Mouse (Mus musculus) myocyte (in vitro differentiated cells): ENCODE results near the gene Brf1. TPM values are rescaled to one million over a fixed set of nuclear protein-coding genes. Genes with fewer than 3 reads are reported as not detected.

ENCODE experiments used
- H3K27me3 ChIP-seq: one replicate; pipeline ENCODE4 v1.6.1; 2011; ENCODE audit not compliant: control insufficient read depth, insufficient read depth, insufficient read length
- H3K36me3 ChIP-seq: one replicate; pipeline ENCODE4 v1.6.1; 2011; ENCODE audit not compliant: control insufficient read depth, insufficient read depth
- H3K4me2 ChIP-seq: one replicate; pipeline ENCODE4 v1.6.1; 2011; ENCODE audit warnings: low read depth, control low read depth
- H3K4me3 ChIP-seq: one replicate; pipeline ENCODE4 v1.5.1; 2011; ENCODE audit warnings: mild to moderate bottlenecking, control low read depth, moderate library complexity
- H3K79me2 ChIP-seq: one replicate; pipeline ENCODE4 v1.6.1; 2011; ENCODE audit not compliant: control insufficient read depth, insufficient read depth
- H3ac ChIP-seq: one replicate; pipeline ENCODE4 v1.6.1; 2011; ENCODE audit not compliant: control insufficient read depth, insufficient read length
- CEBPB ChIP-seq: IDR thresholded peaks from 2 replicates; pipeline ENCODE4 v1.6.1; 2011; ENCODE audit warnings: mild to moderate bottlenecking, moderate library complexity; ENCODE audit not compliant: poor library complexity, insufficient read depth, severe bottlenecking
- E2F4 ChIP-seq: IDR thresholded peaks from one replicate; pipeline ENCODE4 v1.6.1; 2011; ENCODE audit warnings: mild to moderate bottlenecking, control low read depth, moderate library complexity; ENCODE audit not compliant: insufficient read depth
- MAX ChIP-seq: IDR thresholded peaks from one replicate; pipeline ENCODE4 v1.6.1; 2011; ENCODE audit warnings: low read depth, mild to moderate bottlenecking, control low read depth
- MYOD1 ChIP-seq, 3 experiments: IDR thresholded peaks; one replicate each; pipeline ENCODE4 v1.6.1; 2011; ENCODE audit warnings: control low read depth in 2 of 3, low read depth in 2 of 3, mild to moderate bottlenecking in 2 of 3, moderate library complexity in 1 of 3; ENCODE audit not compliant: insufficient read length in 2 of 3, control insufficient read depth in 1 of 3
- MYOG ChIP-seq, 3 experiments: IDR thresholded peaks; one replicate each; pipeline ENCODE4 v1.6.1; 2011; ENCODE audit warnings: control low read depth in 2 of 3, low read depth in 2 of 3, mild to moderate bottlenecking in 2 of 3; ENCODE audit not compliant: insufficient read length in 2 of 3, control insufficient read depth in 1 of 3, insufficient read depth in 1 of 3
- POLR2A ChIP-seq: IDR thresholded peaks from one replicate; pipeline ENCODE4 v1.6.1; 2011; ENCODE audit warnings: low read depth, mild to moderate bottlenecking, control low read depth, moderate library complexity; ENCODE audit not compliant: insufficient read length
- POLR2AphosphoS2 ChIP-seq: IDR thresholded peaks from one replicate; pipeline ENCODE4 v1.6.1; 2011; ENCODE audit warnings: low read depth, control low read depth; ENCODE audit not compliant: insufficient read length
- REST ChIP-seq: IDR thresholded peaks from one replicate; pipeline ENCODE4 v1.6.1; 2011; ENCODE audit warnings: mild to moderate bottlenecking, control low read depth, moderate library complexity; ENCODE audit not compliant: insufficient read depth, insufficient read length
- SRF ChIP-seq: IDR thresholded peaks from one replicate; pipeline ENCODE4 v1.6.1; 2011; ENCODE audit warnings: low read depth; ENCODE audit not compliant: control insufficient read depth, insufficient read length
- TCF12 ChIP-seq: IDR thresholded peaks from one replicate; pipeline ENCODE4 v1.6.1; 2011; ENCODE audit warnings: mild to moderate bottlenecking, control low read depth; ENCODE audit not compliant: poor library complexity, insufficient read depth, severe bottlenecking
- TCF3 ChIP-seq: IDR thresholded peaks from one replicate; pipeline ENCODE4 v1.6.1; 2011; ENCODE audit warnings: low read depth, control low read depth; ENCODE audit not compliant: insufficient read length
- USF1 ChIP-seq: IDR thresholded peaks from one replicate; pipeline ENCODE4 v1.6.1; 2011; ENCODE audit warnings: low read depth, mild to moderate bottlenecking, control low read depth, moderate library complexity
- polyA plus RNA-seq: library from polyadenylated mRNA; unstranded; fragments of >200 nt; fragmentation: generic; extraction: Trizol; gene quantifications from one replicate; pipeline ENCODE4 v1.2.1, GENCODE M21; 2012; ENCODE audit warnings: missing spikeins

Gene Brf1
- polyA plus RNA-seq, 1 experiment: 27.9 TPM

GRCm38 (mm10) chr12:113004011-113004410 lies 3.5 kb upstream of the Brf1 start:
- Histone ChIP-seq H3K4me2 (no peak overlapping the region), H3K79me2 (peaks cover 10% of the 10 kb centered on the region), H3K36me3 (no peaks in the 10 kb centered on the region), H3ac (no peak overlapping the region), H3K4me3 (no peak overlapping the region), H3K27me3 (no peaks in the 10 kb centered on the region)
- TF ChIP-seq MYOD1 (IDR thresholded peaks at IDR 0.05; ENCODE audit: control insufficient read depth in 1 of 3, insufficient read length in 2 of 3, low read depth in 2 of 3): no peak

- TF ChIP-seq TCF12 (no peak), POLR2AphosphoS2 (no peak), MYOG (IDR thresholded peaks at IDR 0.05; ENCODE audit: control insufficient read depth in 1 of 3, insufficient read depth in 1 of 3, insufficient read length in 2 of 3, low read depth in 2 of 3) (no peak), SRF (no peak), TCF3 (no peak), POLR2A (no peak), MYOD1 (IDR thresholded peaks at IDR 0.05; ENCODE audit: control insufficient read depth in 1 of 3, insufficient read length in 2 of 3, low read depth in 2 of 3) (no peak), MAX (no peak), REST (no peak)
- no peak overlapping the region for H3K4me2 ChIP-seq
- no peak overlapping the region for H3K4me3 ChIP-seq
- no peak overlapping the region for H3ac ChIP-seq
- H3K36me3 ChIP-seq: no peaks in the 10 kb centered on the region
- no peaks in the 10 kb centered on the region for H3K27me3 ChIP-seq
- peaks cover 24% of the 10 kb centered on the region for H3K79me2 ChIP-seq
Observed at GRCm38 (mm10) chr12:113002667-113003066, 2.2 kb upstream of the Brf1 start.

GRCm38 (mm10) chr12:113001133-113001474 lies 600 bp upstream of the Brf1 start:
- Histone ChIP-seq H3K4me3 (peak overlapping the region; percentile 51), H3ac (peak overlapping the region; percentile 74), H3K4me2 (peak overlapping the region; percentile 98), H3K36me3 (no peaks in the 10 kb centered on the region), H3K79me2 (peaks cover 40% of the 10 kb centered on the region), H3K27me3 (no peaks in the 10 kb centered on the region)
- peak; percentile 55 for TF ChIP-seq POLR2A
- TF ChIP-seq POLR2AphosphoS2: no peak

- Histone ChIP-seq H3K79me2 (peaks cover 53% of the 10 kb centered on the region), H3K36me3 (no peaks in the 10 kb centered on the region), H3K4me3 (peak overlapping the region; percentile 51), H3K4me2 (peak overlapping the region; percentile 82), H3ac (peak overlapping the region; percentile 74), H3K27me3 (no peaks in the 10 kb centered on the region)
- TF ChIP-seq MYOD1 (IDR thresholded peaks at IDR 0.05; ENCODE audit: control insufficient read depth in 1 of 3, insufficient read length in 2 of 3, low read depth in 2 of 3): no peak
- no peak for TF ChIP-seq SRF
- TF ChIP-seq MAX: no peak
- no peak for TF ChIP-seq USF1
- no peak for TF ChIP-seq REST
- no peak for TF ChIP-seq TCF3
- no peak for TF ChIP-seq POLR2AphosphoS2
- TF ChIP-seq CEBPB: no peak
- no peak for TF ChIP-seq POLR2A
- no peak for TF ChIP-seq MYOG (IDR thresholded peaks at IDR 0.05; ENCODE audit: control insufficient read depth in 1 of 3, insufficient read depth in 1 of 3, insufficient read length in 2 of 3, low read depth in 2 of 3)
- TF ChIP-seq E2F4: no peak
- TF ChIP-seq TCF12: no peak
Observed at GRCm38 (mm10) chr12:112999569-113000293, 773 bp downstream of the Brf1 start.

GRCm38 (mm10) chr12:112994153-112994552 lies 6.4 kb downstream of the Brf1 start:
- no peak overlapping the region for H3ac ChIP-seq
- no peak for TF ChIP-seq REST
- no peak for TF ChIP-seq MYOG (IDR thresholded peaks at IDR 0.05; ENCODE audit: control insufficient read depth in 1 of 3, insufficient read depth in 1 of 3, insufficient read length in 2 of 3, low read depth in 2 of 3)
- TF ChIP-seq TCF3: no peak
- TF ChIP-seq MAX: no peak
- TF ChIP-seq TCF12: no peak

More at GRCm38 (mm10) chr12:112994153-112994552, 6.4 kb downstream of the Brf1 start:
- Histone ChIP-seq H3K36me3 (peaks cover 6% of the 10 kb centered on the region), H3K27me3 (no peaks in the 10 kb centered on the region), H3K79me2 (peaks cover 76% of the 10 kb centered on the region), H3K4me2 (no peak overlapping the region), H3K4me3 (no peak overlapping the region)
